Mouse (Mus musculus): ENCODE results near the gene Lhx5.

DNA sequence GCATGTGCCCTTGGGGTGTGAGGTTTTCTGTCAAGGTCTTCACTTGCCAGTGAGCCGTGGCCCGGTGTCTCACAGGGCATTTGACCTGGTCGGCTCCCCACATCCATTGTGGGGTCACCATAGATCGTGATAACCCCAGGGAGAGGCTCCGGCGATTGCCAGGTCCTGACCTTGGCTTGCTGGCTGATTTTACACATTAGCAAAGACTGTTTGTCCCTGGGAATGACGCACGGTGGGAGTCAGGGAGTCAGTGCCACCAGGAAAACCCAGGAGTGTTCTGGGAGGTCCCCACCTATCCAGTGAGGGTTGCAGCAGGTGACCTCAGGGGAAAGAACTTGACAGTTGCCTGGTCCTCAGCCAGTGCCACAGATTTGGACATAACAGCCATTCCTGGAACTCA, 41.3 kb downstream of the Lhx5 start, which contains the start of gene Sdsl:
- TF ChIP-seq POLR2A (IDR thresholded peaks at IDR 0.05; ENCODE audit: low read depth, low read length) (no peak), CTCF (IDR thresholded peaks at IDR 0.05; ENCODE audit: extremely low read depth, insufficient read length, insufficient replicate concordance, low read depth, low read length) (no peak)
